Mouse (Mus musculus) C2C12 (cell line): ENCODE results near the gene Pkp4.

Experiments
- CEBPB ChIP-seq: IDR thresholded peaks from one replicate; pipeline ENCODE4 v1.6.1; 2011; ENCODE audit warnings: low read depth, mild to moderate bottlenecking, control low read depth, moderate library complexity
- CTCF ChIP-seq: IDR thresholded peaks from one replicate; pipeline ENCODE4 v1.5.1; 2011; ENCODE audit not compliant: control insufficient read depth, insufficient read depth, insufficient read length
- FOSL1 ChIP-seq: IDR thresholded peaks from one replicate; pipeline ENCODE4 v1.8.0; 2011; ENCODE audit warnings: mild to moderate bottlenecking, low read length; ENCODE audit not compliant: poor library complexity, insufficient read depth, severe bottlenecking
- MAX ChIP-seq: IDR thresholded peaks from one replicate; pipeline ENCODE4 v1.6.1; 2011; ENCODE audit warnings: mild to moderate bottlenecking, control low read depth
- USF1 ChIP-seq: IDR thresholded peaks from one replicate; pipeline ENCODE4 v1.6.1; 2011; ENCODE audit warnings: low read depth, mild to moderate bottlenecking, control low read depth, moderate library complexity

DNA sequence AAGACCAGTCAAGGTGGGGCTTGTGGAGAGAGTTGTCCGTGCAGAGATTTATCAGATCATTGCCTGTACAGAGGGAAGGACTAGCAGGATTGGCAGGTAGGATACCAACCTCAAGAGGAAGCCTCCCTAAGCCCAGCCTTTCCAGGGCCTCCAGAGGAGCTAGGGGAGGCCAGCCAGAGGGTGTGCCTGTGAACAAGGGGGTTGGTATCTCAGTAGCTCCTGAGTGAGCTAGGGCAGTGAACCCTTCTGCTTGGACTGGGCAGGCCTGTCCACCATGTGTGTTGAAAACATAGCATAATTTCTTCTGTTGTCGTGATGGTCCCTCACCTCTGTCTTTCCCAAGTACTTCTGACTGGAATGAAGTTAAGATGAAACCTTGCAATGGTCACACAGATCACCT is 100.6 kb downstream of the Pkp4 start:
- TF ChIP-seq CTCF = no peak
- no peak for TF ChIP-seq CEBPB
- TF ChIP-seq FOSL1 = no peak
- no peak for TF ChIP-seq USF1
- no peak for TF ChIP-seq MAX
